17 mouse cellular contexts compared by ENCODE assay signal in genomic region chr19:28347080-28347825, GRCm38 (mm10).
A peak's percentile ranks its signal among the peaks of the same experiment; 100 is the strongest.
DNase-seq lines count a peak whose midpoint lies in the region; ATAC-seq and TF ChIP-seq lines count a peak whose summit lies in the region.
"Had no signal": no experiment of that assay in that cellular context is flagged by ENCODE, and none has a peak within 500 bp of the region (broad histone marks: within the 10 kb centered on the region; RNA-seq: fewer than 3 reads in every experiment).

No protein-coding gene starts in this region.

- no peaks in the 10 kb centered on the region for H3K9me3 ChIP-seq in liver, embryonic 11.5 days (ENCODE audit: control insufficient read depth, low read length)
- no peaks in the 10 kb centered on the region for H3K9me3 ChIP-seq in stomach, embryonic 16.5 days (replicated peaks; ENCODE audit: control insufficient read depth, low read length)
- H3K9me3 ChIP-seq: heart, embryonic 13.5 days; midbrain, embryonic 15.5 days; neural tube, embryonic 13.5 days; stomach, embryonic 15.5 days had no signal

- peak; percentile 83 for DNase-seq in liver, adult 2 months (ENCODE audit: extremely low read depth, low read depth, low spot score)
- DNase-seq in liver, embryonic 11.5 days (ENCODE audit: low spot score) = no peak
- DNase-seq in brain, embryonic 14.5 days (ENCODE audit: low read depth) = peak; percentile 22
- peak; percentile 72 to 86 for DNase-seq in kidney, adult 8-10 months
- DNase-seq in layer of hippocampus, adult 9-10 months (ENCODE audit: low spot score) = no peak
- DNase-seq: cerebellum, adult 11-12 months; gastrocnemius, postnatal 14 days; layer of hippocampus, adult 9-11 months; lung, postnatal 36 days had no signal

- ATAC-seq in liver, embryonic 11.5 days (replicated peaks; ENCODE audit: low FRiP score) = no peak
- no peak for ATAC-seq in stomach, embryonic 16.5 days (ENCODE audit: insufficient read depth, low FRiP score)
- no peak for ATAC-seq in megakaryocyte-erythroid progenitor cell, adult 5-6 weeks (replicated peaks; ENCODE audit: low FRiP score, low TSS enrichment, poor library complexity, severe bottlenecking)
- ATAC-seq: midbrain, embryonic 15.5 days; Patski had no signal

- H3K27me3 ChIP-seq in liver, adult 2 months (ENCODE audit: control insufficient read depth, insufficient read depth, low read length) = no peaks in the 10 kb centered on the region
- no peaks in the 10 kb centered on the region for H3K27me3 ChIP-seq in liver, embryonic 11.5 days (replicated peaks; ENCODE audit: control insufficient read depth, insufficient read depth, low read length)
- H3K27me3 ChIP-seq in stomach, embryonic 16.5 days (ENCODE audit: control insufficient read depth, insufficient read depth, low read length) = no peaks in the 10 kb centered on the region
- H3K27me3 ChIP-seq: CH12.LX; heart, embryonic 13.5 days; neural tube, embryonic 13.5 days; Patski; stomach, embryonic 15.5 days had no signal

- H3K36me3 ChIP-seq in liver, adult 2 months (ENCODE audit: control insufficient read depth, insufficient read depth, low read length) = no peaks in the 10 kb centered on the region
- no peaks in the 10 kb centered on the region for H3K36me3 ChIP-seq in liver, embryonic 11.5 days (ENCODE audit: control insufficient read depth, insufficient read depth, low read length)
- no peaks in the 10 kb centered on the region for H3K36me3 ChIP-seq in stomach, embryonic 16.5 days (ENCODE audit: control insufficient read depth, insufficient read depth, low read length)
- H3K36me3 ChIP-seq: heart, embryonic 13.5 days; midbrain, embryonic 15.5 days; neural tube, embryonic 13.5 days; stomach, embryonic 15.5 days had no signal

- TF ChIP-seq CTCF in liver, adult 2 months (IDR thresholded peaks at IDR 0.05; ENCODE audit: low read depth, low read length) = no peak
- no peak for TF ChIP-seq CTCF in brain, embryonic 14.5 days (IDR thresholded peaks at IDR 0.05; ENCODE audit: borderline replicate concordance, extremely low read depth, insufficient read depth, insufficient read length)

- H3K4me1 ChIP-seq in liver, adult 2 months (ENCODE audit: control insufficient read depth, insufficient read depth, low read length) = no peaks in the 10 kb centered on the region; the same call in 1 of the 2 replicates
- no peaks in the 10 kb centered on the region for H3K4me1 ChIP-seq in liver, embryonic 11.5 days (replicated peaks; ENCODE audit: control insufficient read depth, insufficient read depth, low read length)
- H3K4me1 ChIP-seq in stomach, embryonic 16.5 days (ENCODE audit: control insufficient read depth, insufficient read depth, low read length) = no peaks in the 10 kb centered on the region; the same call in 1 of the 2 replicates
- H3K4me1 ChIP-seq: stomach, embryonic 15.5 days had no signal

- WGBS in liver, adult 2 months = 48% methylated on average over 13 of the region's 13 CpGs
- WGBS in liver, embryonic 11.5 days = 72% methylated on average over 13 of the region's 13 CpGs
- 57% methylated on average over 13 of the region's 13 CpGs for WGBS in stomach, embryonic 16.5 days

- no peak overlapping the region for H3K4me3 ChIP-seq in liver, adult 2 months (ENCODE audit: insufficient read depth, low read depth, low read length)
- H3K4me3 ChIP-seq in liver, embryonic 11.5 days (ENCODE audit: low read depth, low read length) = no peak overlapping the region
- H3K4me3 ChIP-seq in stomach, embryonic 16.5 days (replicated peaks; ENCODE audit: low read length) = no peak overlapping the region
- H3K4me3 ChIP-seq: heart, embryonic 13.5 days; midbrain, embryonic 15.5 days; neural tube, embryonic 13.5 days; stomach, embryonic 15.5 days had no signal

- no peaks in the 10 kb centered on the region for H3K79me2 ChIP-seq in liver, adult 2 months (ENCODE audit: control insufficient read depth, insufficient read depth, low read length)

- TF ChIP-seq POLR2A in liver, adult 2 months (IDR thresholded peaks at IDR 0.05; ENCODE audit: extremely low read depth, insufficient read depth, low read length) = no peak
- TF ChIP-seq POLR2A in brain, embryonic 14.5 days (IDR thresholded peaks at IDR 0.05; ENCODE audit: borderline replicate concordance, extremely low read depth, insufficient read depth, insufficient read length, poor library complexity, severe bottlenecking) = no peak

- no peak overlapping the region for H3K4me2 ChIP-seq in liver, embryonic 11.5 days
- H3K4me2 ChIP-seq in stomach, embryonic 16.5 days (ENCODE audit: low read depth, low read length) = no peak overlapping the region
- H3K4me2 ChIP-seq: heart, embryonic 13.5 days; midbrain, embryonic 15.5 days; neural tube, embryonic 13.5 days; stomach, embryonic 15.5 days had no signal

- no peak overlapping the region for H3K27ac ChIP-seq in liver, adult 2 months (replicated peaks; ENCODE audit: insufficient read depth, low read depth, low read length)
- H3K27ac ChIP-seq in liver, embryonic 11.5 days (ENCODE audit: low read depth, low read length) = no peak overlapping the region
- peak overlapping the region; percentile 56 for H3K27ac ChIP-seq in stomach, embryonic 16.5 days (ENCODE audit: low read length)
- H3K27ac ChIP-seq: heart, embryonic 13.5 days; midbrain, embryonic 15.5 days; neural tube, embryonic 13.5 days; stomach, embryonic 15.5 days had no signal

- H3K9ac ChIP-seq in liver, adult 2 months (ENCODE audit: low read depth, low read length) = no peak overlapping the region
- no peak overlapping the region for H3K9ac ChIP-seq in liver, embryonic 11.5 days (ENCODE audit: low read depth, low read length)
- no peak overlapping the region for H3K9ac ChIP-seq in stomach, embryonic 16.5 days (ENCODE audit: low read length)
- H3K9ac ChIP-seq: heart, embryonic 13.5 days; midbrain, embryonic 15.5 days; neural tube, embryonic 13.5 days; stomach, embryonic 15.5 days had no signal

Comparison
In these comparisons a context has a peak if more than half of its experiments do, and no peak if none do; other contexts are left out.
1. DNase-seq: peak in liver, adult 2 months (single experiment), brain, embryonic 14.5 days (single experiment) and kidney, adult 8-10 months (2 of 2); none in liver, embryonic 11.5 days (single experiment) and layer of hippocampus, adult 9-10 months (single experiment).